Mouse (Mus musculus) lung, postnatal 10 days (tissue): ENCODE data around the gene Smad9.

Experiments
- DNase-seq: peaks from one replicate; pipeline ENCODE4 v3.0.0; 2021

Gene Smad9

GRCm38 (mm10) chr3:54759211-54759610, 3.8 kb downstream of the Smad9 start:
- no peak for DNase-seq

- DNase-seq: no peak
Observed at GRCm38 (mm10) chr3:54760321-54761115, 5.1 kb downstream of the Smad9 start.

GRCm38 (mm10) chr3:54761258-54761657, 5.9 kb downstream of the Smad9 start:
- peak; percentile 45 for DNase-seq

- DNase-seq: peak; percentile 67
Observed at GRCm38 (mm10) chr3:54764418-54764817, 9.0 kb downstream of the Smad9 start.

- peak; percentile 34 for DNase-seq
Observed at GRCm38 (mm10) chr3:54765521-54765920, 10.1 kb downstream of the Smad9 start.

- no peak for DNase-seq
Observed at GRCm38 (mm10) chr3:54766034-54766433, 10.7 kb downstream of the Smad9 start.

GRCm38 (mm10) chr3:54766811-54767210, 11.4 kb downstream of the Smad9 start:
- DNase-seq: no peak

GRCm38 (mm10) chr3:54768592-54768991, 13.2 kb downstream of the Smad9 start:
- DNase-seq: no peak

GRCm38 (mm10) chr3:54769349-54770275, 14.2 kb downstream of the Smad9 start:
- no peak for DNase-seq

- no peak for DNase-seq
Observed at GRCm38 (mm10) chr3:54773613-54774012, 18.2 kb downstream of the Smad9 start.

GRCm38 (mm10) chr3:54775989-54776631, 20.7 kb downstream of the Smad9 start:
- no peak for DNase-seq

- no peak for DNase-seq
Observed at GRCm38 (mm10) chr3:54790601-54791000, 35.2 kb downstream of the Smad9 start.

GRCm38 (mm10) chr3:54791822-54792677, 36.7 kb downstream of the Smad9 start:
- DNase-seq: no peak

GRCm38 (mm10) chr3:54793762-54794161, 38.4 kb downstream of the Smad9 start:
- no peak for DNase-seq

- DNase-seq: no peak
Observed at GRCm38 (mm10) chr3:54795379-54795778, 40.0 kb downstream of the Smad9 start.

GRCm38 (mm10) chr3:54795806-54796205, 40.4 kb downstream of the Smad9 start:
- DNase-seq: peak; percentile 43

GRCm38 (mm10) chr3:54797211-54797610, 41.8 kb downstream of the Smad9 start:
- peak; percentile 67 for DNase-seq

- no peak for DNase-seq
Observed at GRCm38 (mm10) chr3:54803713-54804112, 48.3 kb downstream of the Smad9 start.

GRCm38 (mm10) chr3:54807061-54807661, 51.8 kb downstream of the Smad9 start:
- no peak for DNase-seq

- DNase-seq: peak; percentile 96
Observed at GRCm38 (mm10) chr3:54807666-54808217, 52.4 kb downstream of the Smad9 start, which contains the start of gene Rfxap. Gene Rfxap, minus strand, starts transcription at chr3:54807791.

GRCm38 (mm10) chr3:54809111-54809510, 53.7 kb downstream of the Smad9 start:
- DNase-seq: no peak
